23 mouse cellular contexts compared by ENCODE assay signal in genomic region chr9:58662791-58663190, GRCm38 (mm10).
DNase-seq lines count a peak whose midpoint lies in the region; ATAC-seq and TF ChIP-seq lines count a peak whose summit lies in the region.
"Had no signal": no experiment of that assay in that cellular context is flagged by ENCODE, and none has a peak within 500 bp of the region (broad histone marks: within the 10 kb centered on the region; RNA-seq: fewer than 3 reads in every experiment).

No protein-coding gene starts in this region.

- no peaks in the 10 kb centered on the region for H3K27me3 ChIP-seq in heart, embryonic 11.5 days (ENCODE audit: control insufficient read depth, insufficient read depth, low read length)
- H3K27me3 ChIP-seq in liver, embryonic 11.5 days (replicated peaks; ENCODE audit: control insufficient read depth, insufficient read depth, low read length): no peaks in the 10 kb centered on the region
- no peaks in the 10 kb centered on the region for H3K27me3 ChIP-seq in liver, postnatal 0 days (ENCODE audit: insufficient read depth, low read length)
- H3K27me3 ChIP-seq in hindbrain, embryonic 11.5 days (ENCODE audit: control insufficient read depth, insufficient read depth, low read length): no peaks in the 10 kb centered on the region
- H3K27me3 ChIP-seq: embryonic facial prominence, embryonic 15.5 days; hindbrain, embryonic 12.5 days; megakaryocyte, embryonic 14.5 days had no signal

- H3K4me3 ChIP-seq in heart, embryonic 11.5 days (ENCODE audit: low read depth, low read length): no peak overlapping the region
- H3K4me3 ChIP-seq in bone marrow, adult 2 months (replicated peaks; ENCODE audit: control insufficient read depth, low read depth, low read length): no peak overlapping the region
- H3K4me3 ChIP-seq in liver, embryonic 11.5 days (ENCODE audit: low read depth, low read length): no peak overlapping the region
- no peak overlapping the region for H3K4me3 ChIP-seq in liver, postnatal 0 days (ENCODE audit: low read depth, low read length)
- no peak overlapping the region for H3K4me3 ChIP-seq in hindbrain, embryonic 11.5 days (ENCODE audit: low read depth, low read length)
- H3K4me3 ChIP-seq: embryonic facial prominence, embryonic 15.5 days; heart, adult 2 months; hindbrain, embryonic 12.5 days; megakaryocyte, embryonic 14.5 days had no signal

- ATAC-seq in heart, embryonic 11.5 days (replicated peaks; ENCODE audit: insufficient number of reproducible peaks, low FRiP score, low TSS enrichment): 0 out of 2 replicates have a peak, but pooled peaks have one; percentile 23
- peak; percentile 37 for ATAC-seq in liver, embryonic 11.5 days (replicated peaks; ENCODE audit: low FRiP score)
- no peak for ATAC-seq in liver, postnatal 0 days
- no peak for ATAC-seq in hindbrain, embryonic 11.5 days (ENCODE audit: low FRiP score)
- ATAC-seq: CD4-positive, CD25-positive, alpha-beta regulatory T cell, adult 4 months; forebrain, postnatal 0 days had no signal

- peaks cover 8% of the 10 kb centered on the region for H3K36me3 ChIP-seq in heart, embryonic 11.5 days (ENCODE audit: control insufficient read depth, insufficient read depth, low read length)
- peaks cover 16% of the 10 kb centered on the region for H3K36me3 ChIP-seq in liver, embryonic 11.5 days (ENCODE audit: control insufficient read depth, insufficient read depth, low read length)
- H3K36me3 ChIP-seq in liver, postnatal 0 days (replicated peaks; ENCODE audit: insufficient read depth, low read length): peaks cover 22% of the 10 kb centered on the region
- H3K36me3 ChIP-seq in hindbrain, embryonic 11.5 days (ENCODE audit: control insufficient read depth, insufficient read depth, low read length): no peaks in the 10 kb centered on the region

- H3K27ac ChIP-seq in heart, embryonic 11.5 days (ENCODE audit: low read depth, low read length): peak overlapping the region; percentile 73
- H3K27ac ChIP-seq in bone marrow, adult 2 months (ENCODE audit: control insufficient read depth, insufficient read depth, low read depth, low read length, poor library complexity): peak overlapping the region; percentile 33; the same call in 1 of the 2 replicates
- peak overlapping the region; percentile 79 for H3K27ac ChIP-seq in liver, embryonic 11.5 days (ENCODE audit: low read depth, low read length)
- H3K27ac ChIP-seq in liver, postnatal 0 days (ENCODE audit: low read depth): peak overlapping the region; percentile 51; the same call in 1 of the 2 replicates
- no peak overlapping the region for H3K27ac ChIP-seq in hindbrain, embryonic 11.5 days (ENCODE audit: low read depth, low read length)
- H3K27ac ChIP-seq: embryonic facial prominence, embryonic 15.5 days; heart, adult 2 months; hindbrain, embryonic 12.5 days; kidney, postnatal 0 days had no signal

- no peak for TF ChIP-seq POLR2A in bone marrow, adult 2 months (IDR thresholded peaks at IDR 0.05; ENCODE audit: borderline replicate concordance, control insufficient read depth, low read depth, low read length)

- no peak for TF ChIP-seq CTCF in bone marrow, adult 2 months (IDR thresholded peaks at IDR 0.05; ENCODE audit: control insufficient read depth, insufficient read depth, low read length)
- TF ChIP-seq CTCF in liver, postnatal 0 days (IDR thresholded peaks at IDR 0.05; ENCODE audit: low read depth): no peak

- peak; percentile 92 for TF ChIP-seq EP300 in liver, postnatal 0 days (IDR thresholded peaks at IDR 0.05; ENCODE audit: low read depth)

- H3K9me3 ChIP-seq in heart, embryonic 11.5 days (replicated peaks; ENCODE audit: control insufficient read depth, low read length): no peaks in the 10 kb centered on the region
- no peaks in the 10 kb centered on the region for H3K9me3 ChIP-seq in liver, embryonic 11.5 days (ENCODE audit: control insufficient read depth, low read length)
- H3K9me3 ChIP-seq in liver, postnatal 0 days (ENCODE audit: low read length): no peaks in the 10 kb centered on the region
- no peaks in the 10 kb centered on the region for H3K9me3 ChIP-seq in hindbrain, embryonic 11.5 days (ENCODE audit: control insufficient read depth, low read length)
- H3K9me3 ChIP-seq: embryonic facial prominence, embryonic 15.5 days; hindbrain, embryonic 12.5 days; megakaryocyte, embryonic 14.5 days had no signal

- peak overlapping the region; percentile 34; the same call in 1 of the 2 replicates for H3K9ac ChIP-seq in heart, embryonic 11.5 days (ENCODE audit: low read depth, low read length)
- H3K9ac ChIP-seq in liver, embryonic 11.5 days (ENCODE audit: low read depth, low read length): peak overlapping the region; percentile 10; the same call in 1 of the 2 replicates
- H3K9ac ChIP-seq in liver, postnatal 0 days (replicated peaks): 0 out of 2 replicates have a peak overlapping the region, but pooled peaks have one; percentile 5
- no peak overlapping the region for H3K9ac ChIP-seq in hindbrain, embryonic 11.5 days (ENCODE audit: low read depth, low read length)
- H3K9ac ChIP-seq: embryonic facial prominence, embryonic 15.5 days; forebrain, postnatal 0 days; hindbrain, embryonic 12.5 days had no signal

- peaks cover 21% of the 10 kb centered on the region for H3K4me1 ChIP-seq in heart, embryonic 11.5 days (ENCODE audit: control insufficient read depth, insufficient read depth, low read length)
- H3K4me1 ChIP-seq in bone marrow, adult 2 months (ENCODE audit: control insufficient read depth, insufficient read depth, low read length): peaks cover 9% of the 10 kb centered on the region
- H3K4me1 ChIP-seq in liver, embryonic 11.5 days (replicated peaks; ENCODE audit: control insufficient read depth, insufficient read depth, low read length): peaks cover 43% of the 10 kb centered on the region
- peaks cover 32% of the 10 kb centered on the region for H3K4me1 ChIP-seq in liver, postnatal 0 days (ENCODE audit: insufficient read depth)
- no peaks in the 10 kb centered on the region for H3K4me1 ChIP-seq in hindbrain, embryonic 11.5 days (replicated peaks; ENCODE audit: control insufficient read depth, insufficient read depth, low read length)
- H3K4me1 ChIP-seq: embryonic facial prominence, embryonic 15.5 days; hindbrain, embryonic 12.5 days had no signal

- DNase-seq in heart, adult 18-20 months: no peak
- DNase-seq in liver, embryonic 11.5 days (ENCODE audit: low spot score): peak; percentile 31
- no peak for DNase-seq in liver, postnatal 0 days
- no peak for DNase-seq in layer of hippocampus, adult 9-10 months (ENCODE audit: low spot score)
- no peak for DNase-seq in kidney, postnatal 4 days
- DNase-seq in hindbrain, embryonic 11.5 days (ENCODE audit: low spot score): no peak
- DNase-seq: adrenal gland, adult 2 months; cerebellum, adult 2 months; forebrain, postnatal 0 days; gastrocnemius, postnatal 14 days; heart, adult 2 months; kidney, adult 2 months; lung, adult 2 months; midbrain, embryonic 14.5 days; right cerebral cortex, postnatal 14 days; thymus, postnatal 14 days had no signal

- WGBS in heart, embryonic 11.5 days (ENCODE audit: insufficient replicate concordance): 67% methylated on average over 3 of the region's 3 CpGs
- 68% methylated on average over 3 of the region's 3 CpGs for WGBS in bone marrow, adult 2 months
- WGBS in liver, embryonic 11.5 days: 60% methylated on average over 3 of the region's 3 CpGs
- WGBS in liver, postnatal 0 days (ENCODE audit: insufficient replicate concordance): 44% methylated on average over 3 of the region's 3 CpGs
- 87% methylated on average over 3 of the region's 3 CpGs for WGBS in hindbrain, embryonic 11.5 days

- H3K4me2 ChIP-seq in heart, embryonic 11.5 days: no peak overlapping the region
- H3K4me2 ChIP-seq in liver, embryonic 11.5 days: peak overlapping the region; percentile 34; the same call in 1 of the 2 replicates
- no peak overlapping the region for H3K4me2 ChIP-seq in liver, postnatal 0 days (ENCODE audit: low read depth, low read length)
- no peak overlapping the region for H3K4me2 ChIP-seq in hindbrain, embryonic 11.5 days (replicated peaks; ENCODE audit: low read depth, low read length)
- H3K4me2 ChIP-seq: embryonic facial prominence, embryonic 15.5 days; hindbrain, embryonic 12.5 days had no signal

Comparison
In these comparisons a context has a peak if more than half of its experiments do, and no peak if none do; other contexts are left out.
1. ATAC-seq: peak in heart, embryonic 11.5 days (single experiment) and liver, embryonic 11.5 days (single experiment); none in liver, postnatal 0 days (single experiment) and hindbrain, embryonic 11.5 days (single experiment).